Mouse (Mus musculus) heart, embryonic 11.5 days (tissue): Measurements from ENCODE around the gene Adipoq. TPM values are rescaled to one million over a fixed set of nuclear protein-coding genes. Genes with fewer than 3 reads are reported as not detected.
"Not testable (repeated sequence)": the region's sequence is repeated elsewhere in the genome, so short reads cannot be mapped to it uniquely, and the experiment has no call there.

ENCODE experiments used
- ATAC-seq: fragments of 200-750 bp; cut with Nextera tagmentation; replicated peaks from 2 replicates; pipeline ENCODE4 v1.8.0; 2017; ENCODE audit warnings: moderate library complexity; ENCODE audit not compliant: insufficient number of reproducible peaks, low FRiP score, low TSS enrichment
- H3K27ac ChIP-seq: fragments of 300-500 bp; sonication (generic); 2 replicates; pipeline ENCODE4 v1.5.1; 2014; ENCODE audit warnings: mild to moderate bottlenecking, low read depth, low read length
- H3K27me3 ChIP-seq: fragments of 300-500 bp; sonication (generic); 2 replicates; pipeline ENCODE4 v1.6.1; 2014; ENCODE audit warnings: mild to moderate bottlenecking, low read length, mixed read lengths; ENCODE audit not compliant: control insufficient read depth, insufficient read depth
- H3K36me3 ChIP-seq: fragments of 300-500 bp; sonication (generic); 2 replicates; pipeline ENCODE4 v1.6.1; 2014; ENCODE audit warnings: mild to moderate bottlenecking, low read length, moderate library complexity, mixed read lengths; ENCODE audit not compliant: control insufficient read depth, insufficient read depth
- H3K4me1 ChIP-seq: fragments of 300-500 bp; sonication (generic); 2 replicates; pipeline ENCODE4 v1.6.1; 2014; ENCODE audit warnings: low read length; ENCODE audit not compliant: control insufficient read depth, insufficient read depth
- H3K4me2 ChIP-seq: fragments of 300-500 bp; sonication (generic); 2 replicates; pipeline ENCODE4 v1.6.1; 2014; ENCODE audit warnings: mild to moderate bottlenecking, moderate library complexity
- H3K4me3 ChIP-seq: fragments of 300-500 bp; sonication (generic); 2 replicates; pipeline ENCODE4 v1.5.1; 2014; ENCODE audit warnings: low read depth, low read length
- H3K9ac ChIP-seq: fragments of 300-500 bp; sonication (generic); 2 replicates; pipeline ENCODE4 v1.6.1; 2014; ENCODE audit warnings: mild to moderate bottlenecking, low read depth, low read length, moderate library complexity
- H3K9me3 ChIP-seq: fragments of 300-500 bp; sonication (generic); replicated peaks from 2 replicates; pipeline ENCODE4 v1.6.1; 2016; ENCODE audit warnings: low read length; ENCODE audit not compliant: control insufficient read depth
- WGBS: fragments of 180-500 bp; shearing (Covaris S2); extraction: QIAGEN DNeasy Blood & Tissue Kit; methylation state at CpG from one replicate; pipeline ENCODE4 v1.1.7; 2014; ENCODE audit not compliant: insufficient replicate concordance; 5-methylcytosine and 5-hydroxymethylcytosine counted together
- polyA plus RNA-seq: library from polyadenylated mRNA; unstranded; fragments of >200 nt; fragmentation: Nextera tagmentation; extraction: Ambion mirVana; gene quantifications from 2 replicates; pipeline ENCODE4 v1.2.1, GENCODE M21; 2014

Adipoq gene
- polyA plus RNA-seq, 1 experiment from 2014 or later = 0.16 TPM

- no peaks in the 10 kb centered on the region for H3K27me3 ChIP-seq
- WGBS = 90% methylated on average over 2 of the region's 2 CpGs
- no peak overlapping the region for H3K4me3 ChIP-seq
- H3K9me3 ChIP-seq = no peaks in the 10 kb centered on the region
- ATAC-seq = no peak
- H3K27ac ChIP-seq = no peak overlapping the region
- H3K9ac ChIP-seq = no peak overlapping the region
- no peaks in the 10 kb centered on the region for H3K4me1 ChIP-seq
- no peaks in the 10 kb centered on the region for H3K36me3 ChIP-seq
- no peak overlapping the region for H3K4me2 ChIP-seq
These were observed 31.5 kb downstream of the Adipoq start for GRCm38 (mm10) chr16:23177856-23178255.

GRCm38 (mm10) chr16:23178796-23179195 is 32.5 kb downstream of the Adipoq start:
- no peaks in the 10 kb centered on the region for H3K4me1 ChIP-seq
- H3K4me2 ChIP-seq = no peak overlapping the region
- no peak overlapping the region for H3K27ac ChIP-seq
- no peak for ATAC-seq
- H3K36me3 ChIP-seq = no peaks in the 10 kb centered on the region
- no peaks in the 10 kb centered on the region for H3K27me3 ChIP-seq
- H3K4me3 ChIP-seq = no peak overlapping the region
- H3K9me3 ChIP-seq = no peaks in the 10 kb centered on the region
- no peak overlapping the region for H3K9ac ChIP-seq
- WGBS = 86% methylated on average over 5 of the region's 5 CpGs

- not testable (repeated sequence) for ATAC-seq, H3K27me3 ChIP-seq
- WGBS = 91% methylated on average over 18 of the region's 18 CpGs
These were observed 33.1 kb downstream of the Adipoq start for GRCm38 (mm10) chr16:23179436-23179835.

GRCm38 (mm10) chr16:23181054-23181453 is 34.7 kb downstream of the Adipoq start:
- H3K4me1 ChIP-seq = no peaks in the 10 kb centered on the region
- no peak overlapping the region for H3K4me2 ChIP-seq
- no peaks in the 10 kb centered on the region for H3K36me3 ChIP-seq
- 60% methylated on average over 4 of the region's 4 CpGs for WGBS
- no peaks in the 10 kb centered on the region for H3K9me3 ChIP-seq
- no peak overlapping the region for H3K9ac ChIP-seq
- H3K4me3 ChIP-seq = no peak overlapping the region
- ATAC-seq = no peak
- H3K27ac ChIP-seq = no peak overlapping the region
- H3K27me3 ChIP-seq = no peaks in the 10 kb centered on the region

More at GRCm38 (mm10) chr16:23179436-23179835, 33.1 kb downstream of the Adipoq start:
- not testable (repeated sequence) for H3K36me3 ChIP-seq, H3K4me1 ChIP-seq, H3K9ac ChIP-seq, H3K4me3 ChIP-seq, H3K27ac ChIP-seq, H3K4me2 ChIP-seq, H3K9me3 ChIP-seq

GRCm38 (mm10) chr16:23181487-23181886 is 35.2 kb downstream of the Adipoq start:
- ATAC-seq = no peak

GRCm38 (mm10) chr16:23181942-23182597 is 35.7 kb downstream of the Adipoq start:
- Histone ChIP-seq H3K9ac (no peak overlapping the region), H3K27ac (no peak overlapping the region), H3K4me3 (no peak overlapping the region), H3K36me3 (no peaks in the 10 kb centered on the region), H3K9me3 (no peaks in the 10 kb centered on the region), H3K4me1 (no peaks in the 10 kb centered on the region), H3K4me2 (no peak overlapping the region), H3K27me3 (no peaks in the 10 kb centered on the region)
- 72% methylated on average over 1 of the region's 1 CpGs for WGBS
- no peak for ATAC-seq

More at GRCm38 (mm10) chr16:23181487-23181886, 35.2 kb downstream of the Adipoq start:
- Histone ChIP-seq H3K27me3 (no peaks in the 10 kb centered on the region), H3K4me3 (no peak overlapping the region), H3K36me3 (no peaks in the 10 kb centered on the region), H3K4me2 (no peak overlapping the region), H3K9me3 (no peaks in the 10 kb centered on the region), H3K4me1 (no peaks in the 10 kb centered on the region), H3K9ac (no peak overlapping the region), H3K27ac (no peak overlapping the region)
- WGBS = 75% methylated on average over 3 of the region's 3 CpGs

- no peaks in the 10 kb centered on the region for H3K27me3 ChIP-seq
- no peak for ATAC-seq
- H3K9ac ChIP-seq = no peak overlapping the region
- WGBS = 81% methylated on average over 2 of the region's 2 CpGs
- H3K4me1 ChIP-seq = no peaks in the 10 kb centered on the region
- H3K9me3 ChIP-seq = no peaks in the 10 kb centered on the region
- H3K27ac ChIP-seq = no peak overlapping the region
- no peak overlapping the region for H3K4me2 ChIP-seq
- H3K36me3 ChIP-seq = no peaks in the 10 kb centered on the region
- H3K4me3 ChIP-seq = no peak overlapping the region
These were observed 39.5 kb downstream of the Adipoq start for GRCm38 (mm10) chr16:23185824-23186223.

- Histone ChIP-seq H3K4me3 (no peak overlapping the region), H3K4me2 (no peak overlapping the region), H3K27me3 (no peaks in the 10 kb centered on the region), H3K36me3 (no peaks in the 10 kb centered on the region), H3K9ac (no peak overlapping the region), H3K4me1 (no peaks in the 10 kb centered on the region), H3K27ac (no peak overlapping the region), H3K9me3 (no peaks in the 10 kb centered on the region)
- no peak for ATAC-seq
- WGBS = 59% methylated on average over 4 of the region's 4 CpGs
These were observed 40.1 kb downstream of the Adipoq start for GRCm38 (mm10) chr16:23186418-23186817.

- 63% methylated on average over 7 of the region's 7 CpGs for WGBS
These were observed 41.6 kb downstream of the Adipoq start for GRCm38 (mm10) chr16:23187983-23188382.

More at GRCm38 (mm10) chr16:23187983-23188382, 41.6 kb downstream of the Adipoq start:
- H3K36me3 ChIP-seq = no peaks in the 10 kb centered on the region
- no peak overlapping the region for H3K4me3 ChIP-seq
- no peaks in the 10 kb centered on the region for H3K9me3 ChIP-seq
- H3K4me2 ChIP-seq = no peak overlapping the region
- H3K9ac ChIP-seq = no peak overlapping the region
- no peak for ATAC-seq
- no peaks in the 10 kb centered on the region for H3K4me1 ChIP-seq
- no peak overlapping the region for H3K27ac ChIP-seq
- H3K27me3 ChIP-seq = no peaks in the 10 kb centered on the region
